Mouse (Mus musculus) layer of hippocampus, adult 2 months (tissue): ENCODE measurements at regions not wholly inside any gene's neighbourhood (a gene's known extent, or its start where the extent isn't known, plus 50 kb on each side); places are given as distances from the start of the nearest gene placed in this dataset.
"Not testable (repeated sequence)": the region's sequence is repeated elsewhere in the genome, so short reads cannot be mapped to it uniquely, and the experiment has no call there.

Source experiments
- DNase-seq, 2 experiments: peaks; one replicate each; pipeline ENCODE4 v3.0.0; 2022; ENCODE audit warnings: low spot score in 2 of 2
- H3K27ac ChIP-seq: fragments of 200-600 bp; 2 replicates; pipeline ENCODE4 v1.8.1; 2022
- H3K4me3 ChIP-seq: fragments of 200-600 bp; 2 replicates; pipeline ENCODE4 v1.8.1; 2022; ENCODE audit warnings: mild to moderate bottlenecking
- CTCF ChIP-seq: fragments of 200-600 bp; conservative IDR thresholded peaks from 2 replicates; pipeline ENCODE4 v1.8.1; 2022; ENCODE audit warnings: antibody characterized with exemption, mild to moderate bottlenecking, moderate library complexity

DNA sequence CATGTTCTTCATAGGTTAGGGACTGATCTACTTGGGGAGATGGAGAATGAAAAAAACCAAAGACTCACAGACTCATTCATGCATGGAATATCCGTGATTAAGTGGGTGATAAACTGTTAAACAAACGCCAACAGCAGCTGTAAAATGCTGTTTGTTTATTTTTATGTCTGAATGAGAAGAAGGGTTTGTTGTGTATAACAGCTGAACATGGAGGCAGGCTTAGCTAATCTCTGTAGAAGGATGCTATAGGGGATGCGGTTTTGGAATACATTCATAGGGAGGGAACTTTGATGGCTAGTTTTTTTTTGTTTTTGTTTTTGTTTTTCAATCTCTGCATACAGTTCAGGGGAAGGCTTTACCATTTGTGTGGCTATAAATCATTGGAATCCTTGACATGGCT is 977.1 kb upstream of the Cdh8 start:
- Histone ChIP-seq H3K4me3 (no peak overlapping the region), H3K27ac (no peak overlapping the region)
- DNase-seq: no peak
- no peak for TF ChIP-seq CTCF

DNA sequence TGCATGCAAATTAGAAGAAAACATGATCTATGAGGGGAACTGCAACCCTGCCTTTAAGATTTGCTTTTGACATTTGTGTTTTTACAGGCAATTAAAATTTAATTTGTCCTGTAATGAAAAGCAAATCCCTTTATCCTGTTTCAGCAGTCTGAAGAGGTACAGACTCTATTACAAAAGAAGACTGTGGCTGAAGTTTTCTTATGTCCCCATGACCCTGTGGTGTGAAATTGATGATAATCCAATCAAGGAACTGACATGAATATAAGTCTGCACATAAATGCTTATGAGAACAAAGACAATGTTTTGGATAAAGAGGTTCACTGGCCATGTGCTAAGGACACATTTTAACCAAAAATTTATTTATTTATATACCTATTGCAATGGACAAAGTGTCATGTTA is 951.4 kb upstream of the Cdh8 start:
- no peak for TF ChIP-seq CTCF

DNA sequence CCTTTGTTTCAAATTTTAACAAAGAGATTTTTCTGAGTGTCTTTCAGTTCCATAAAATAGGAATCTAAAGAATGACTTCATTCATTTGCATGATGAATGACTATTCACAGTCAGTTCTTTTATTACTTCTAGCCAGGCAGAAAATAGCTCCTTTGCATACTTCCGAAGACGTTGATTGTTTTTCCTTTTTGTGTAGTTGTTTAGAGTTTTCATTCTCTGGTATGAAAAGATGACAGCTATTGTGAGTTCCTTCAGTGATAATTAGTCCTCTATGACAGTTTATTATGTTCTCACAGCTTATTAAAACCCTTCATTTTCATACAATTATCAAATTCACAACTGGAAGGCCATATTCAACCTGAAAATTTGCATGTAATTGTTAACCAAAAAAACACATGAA is 946.5 kb upstream of the Cdh8 start:
- no peak for TF ChIP-seq CTCF
- DNase-seq: no peak
- no peak overlapping the region for H3K4me3 ChIP-seq
- no peak overlapping the region for H3K27ac ChIP-seq

More for the DNA sequence above, 951.4 kb upstream of the Cdh8 start:
- no peak for DNase-seq
- Histone ChIP-seq H3K4me3 (no peak overlapping the region), H3K27ac (no peak overlapping the region)

DNA sequence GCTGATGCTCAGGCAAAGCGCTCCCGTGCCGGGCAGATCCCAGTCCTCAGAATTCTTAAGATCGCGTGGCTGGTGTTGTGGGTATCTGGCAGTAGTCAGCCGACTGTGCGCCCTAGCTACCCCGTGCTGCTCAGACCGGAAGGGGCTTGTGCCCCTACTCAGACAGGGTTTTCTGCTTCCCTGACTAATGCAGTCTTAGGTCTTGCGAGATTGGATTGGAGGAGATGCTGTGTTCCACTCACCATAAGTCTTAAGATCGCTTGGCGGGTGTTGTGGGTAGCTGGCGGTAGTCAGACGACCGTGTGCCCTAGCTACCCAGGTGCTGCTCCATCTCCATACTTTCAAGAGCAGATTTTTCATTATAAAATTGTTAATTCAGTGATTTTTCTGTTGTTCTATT is 944.3 kb upstream of the Cdh8 start:
- not testable (repeated sequence) for H3K4me3 ChIP-seq, H3K27ac ChIP-seq, DNase-seq

DNA sequence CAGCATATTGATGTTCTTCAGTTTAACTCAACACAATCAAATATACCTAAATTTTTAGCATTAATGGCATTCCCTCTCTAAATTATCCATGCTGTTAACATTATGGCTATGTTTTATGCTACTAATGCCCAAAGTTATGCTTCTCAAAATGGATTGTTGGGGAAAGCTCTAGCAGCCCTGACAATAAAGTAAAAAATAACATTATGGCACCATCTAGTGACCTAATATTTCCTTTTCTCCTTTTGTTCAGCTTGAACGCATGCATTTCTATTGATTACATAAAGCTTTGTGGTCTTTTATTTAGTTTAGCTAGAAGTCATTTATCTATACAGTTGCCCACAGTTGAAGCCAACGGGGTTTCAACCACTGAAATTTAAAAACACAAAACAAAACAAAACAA is 918.3 kb upstream of the Cdh8 start:
- peak; percentile 75 for TF ChIP-seq CTCF
- Histone ChIP-seq H3K27ac (no peak overlapping the region), H3K4me3 (no peak overlapping the region)
- peak in 1 of 2 experiments; percentile 2 for DNase-seq

DNA sequence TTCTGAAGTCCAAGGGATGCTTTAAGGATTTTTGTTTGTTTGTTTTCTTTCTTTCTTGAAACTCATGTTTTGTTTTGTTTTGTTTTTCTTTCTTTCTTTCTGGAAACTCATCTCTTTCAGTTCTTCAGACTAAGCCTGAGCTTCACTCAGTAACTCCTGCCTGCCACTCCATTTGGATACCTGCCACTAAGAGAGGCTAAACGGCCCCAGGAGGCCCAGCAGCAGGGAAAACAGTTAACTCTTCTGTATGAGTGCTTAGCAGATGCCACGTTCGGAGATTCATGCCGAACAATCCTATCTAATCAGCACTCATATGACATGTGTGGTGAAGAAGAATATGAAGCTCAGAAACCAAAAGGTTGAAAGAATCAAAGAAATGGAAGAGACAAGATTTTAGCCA is 909.3 kb upstream of the Cdh8 start:
- DNase-seq: no peak
- no peak overlapping the region for H3K27ac ChIP-seq
- H3K4me3 ChIP-seq: no peak overlapping the region
- TF ChIP-seq CTCF: no peak

DNA sequence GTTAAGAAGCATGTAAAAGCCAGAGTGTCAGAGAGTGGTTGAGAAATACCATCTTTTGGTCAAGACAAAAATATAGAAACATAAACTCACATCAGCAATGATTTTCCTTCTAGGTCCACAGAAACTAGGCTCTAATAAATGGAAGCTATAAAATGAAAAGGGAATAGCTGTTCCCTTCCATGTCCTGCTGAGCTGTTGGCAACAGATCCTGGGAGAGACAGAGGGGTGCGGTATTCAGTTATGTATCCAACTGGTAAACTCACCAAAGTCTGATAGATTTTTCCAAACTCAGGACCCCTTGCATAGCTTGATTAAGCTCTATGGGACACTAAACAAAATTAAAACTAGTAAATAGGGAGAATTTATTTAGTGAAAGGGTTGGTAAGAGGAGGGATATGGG is 907.2 kb upstream of the Cdh8 start:
- H3K4me3 ChIP-seq: no peak overlapping the region
- no peak for DNase-seq
- H3K27ac ChIP-seq: no peak overlapping the region
- TF ChIP-seq CTCF: no peak

DNA sequence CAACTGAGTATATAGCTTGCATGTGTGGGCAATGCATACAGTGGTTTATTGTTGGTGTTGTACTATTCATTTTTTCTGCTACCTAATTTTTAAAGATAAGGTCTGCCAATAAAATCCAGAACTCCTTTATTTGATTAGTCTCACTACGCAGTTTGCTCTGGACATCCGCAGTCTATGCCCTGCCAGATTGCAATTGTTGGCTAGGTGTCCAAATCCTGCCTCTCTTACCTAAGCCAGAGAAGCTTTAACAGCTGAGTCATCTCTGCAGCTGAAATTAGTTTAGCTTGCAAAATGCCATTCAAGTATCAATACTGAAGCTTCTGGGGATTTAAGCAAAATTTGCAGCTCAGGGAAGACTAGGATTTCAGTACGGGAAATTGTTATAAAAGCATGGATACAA is 881.9 kb upstream of the Cdh8 start:
- Histone ChIP-seq H3K27ac (no peak overlapping the region), H3K4me3 (no peak overlapping the region)
- DNase-seq: peak in 1 of 2 experiments; percentile 1
- no peak for TF ChIP-seq CTCF

DNA sequence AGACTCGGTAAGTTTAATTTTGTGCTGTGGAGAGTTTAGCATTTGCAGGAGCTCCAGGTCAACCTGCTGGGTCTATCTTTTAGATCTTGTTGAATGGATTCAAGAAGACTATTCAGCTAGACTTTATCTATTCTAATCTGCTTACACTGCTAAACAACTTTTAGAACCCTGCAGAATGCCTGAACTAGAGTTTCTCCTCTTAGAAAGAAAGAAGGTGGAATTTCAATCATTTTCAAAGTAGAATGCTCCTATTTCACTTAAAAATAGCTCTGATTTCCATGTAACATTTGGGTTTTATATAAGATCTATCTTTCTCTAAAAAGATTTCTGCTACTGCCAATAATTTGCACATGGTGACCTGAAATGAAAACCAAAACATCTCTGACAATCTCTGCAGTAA is 876.3 kb upstream of the Cdh8 start:
- Histone ChIP-seq H3K4me3 (no peak overlapping the region), H3K27ac (no peak overlapping the region)
- no peak for DNase-seq
- TF ChIP-seq CTCF: no peak

DNA sequence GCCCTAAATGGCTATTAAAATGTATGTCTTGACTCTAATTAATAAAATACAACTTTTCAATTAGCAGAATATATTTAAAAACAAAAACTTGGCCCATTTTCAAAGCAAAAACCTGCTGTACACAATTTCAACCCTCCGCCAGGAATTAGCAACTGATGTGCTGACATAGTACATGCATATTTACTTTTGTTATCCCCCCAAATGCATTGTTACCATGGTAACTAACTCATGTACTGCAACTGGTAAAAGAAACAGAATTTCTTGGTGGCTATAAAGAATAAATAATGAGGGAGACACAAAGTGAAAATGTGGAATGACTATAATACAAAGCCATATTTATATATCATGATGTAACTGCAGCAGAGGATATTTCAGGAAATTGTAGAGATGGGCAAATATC is 875.7 kb upstream of the Cdh8 start:
- Histone ChIP-seq H3K27ac (no peak overlapping the region), H3K4me3 (no peak overlapping the region)
- TF ChIP-seq CTCF: no peak
- DNase-seq: no peak
